Mouse (Mus musculus): ENCODE results near the gene Wdr61. TPM values are rescaled to one million over a fixed set of nuclear protein-coding genes. Genes with fewer than 3 reads are reported as not detected.
"Not testable (repeated sequence)": the region's sequence is repeated elsewhere in the genome, so short reads cannot be mapped to it uniquely, and the experiment has no call there.

Wdr61 gene
- polyA plus RNA-seq, 1 experiment from 2014 or later, result 162 TPM

DNA sequence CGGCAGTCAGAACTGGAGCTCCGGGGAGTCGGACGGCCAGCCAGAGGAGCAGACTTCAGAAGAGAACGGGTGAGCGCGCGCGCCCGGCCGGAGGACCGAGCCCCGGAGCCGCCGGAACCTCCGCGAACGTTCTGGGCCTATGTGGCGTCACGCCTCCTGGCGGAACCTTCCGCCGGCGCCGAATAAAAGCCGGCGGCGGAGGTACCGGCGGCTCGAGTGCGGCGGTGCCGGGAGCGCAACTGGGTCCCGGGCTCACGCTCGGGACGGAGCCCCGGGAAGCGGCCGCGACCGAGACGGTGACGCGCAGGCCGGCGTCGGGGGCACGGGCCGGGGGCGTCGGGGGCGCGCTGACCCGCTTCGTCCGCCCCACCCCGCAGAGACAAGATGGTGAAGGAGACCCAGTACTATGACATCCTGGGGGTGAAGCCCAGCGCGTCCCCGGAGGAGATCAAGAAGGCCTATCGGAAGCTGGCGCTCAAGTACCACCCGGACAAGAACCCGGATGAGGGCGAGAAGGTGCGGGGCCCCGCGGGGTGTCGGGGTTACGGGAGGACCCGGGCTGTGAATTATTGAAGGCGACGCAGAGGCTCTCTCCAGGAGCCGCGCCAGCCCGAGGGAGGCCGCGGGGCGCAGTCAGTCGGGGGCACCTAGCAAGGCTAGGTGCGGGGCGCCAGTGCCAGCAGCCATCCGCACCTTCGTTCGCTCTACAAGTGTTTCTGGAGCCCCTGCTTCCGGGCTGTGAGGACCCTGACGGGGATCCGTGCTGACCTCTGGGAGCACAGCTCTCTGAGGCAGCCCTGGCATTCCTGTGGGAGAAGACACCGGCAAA is 34.8 kb downstream of the Wdr61 start:
- Histone ChIP-seq H3K27ac (ENCODE audit: low read depth) (no peak overlapping the region), H3K9ac (ENCODE audit: low read length) (peak overlapping the region; percentile 67), H3K9me3 (ENCODE audit: control insufficient read depth, low read length) (no peaks in the 10 kb centered on the region), H3K27me3 (replicated peaks; ENCODE audit: control insufficient read depth, insufficient read depth, low read length) (peaks cover 8% of the 10 kb centered on the region), H3K4me3 (ENCODE audit: low read depth, low read length) (peak overlapping the region; percentile 67), H3K36me3 (ENCODE audit: control insufficient read depth, insufficient read depth, low read length) (no peaks in the 10 kb centered on the region), H3K4me1 (replicated peaks; ENCODE audit: control insufficient read depth, insufficient read depth, low read length) (0 out of 2 replicates have a peak, but pooled peaks cover 5% of the 10 kb centered on the region), H3K4me2 (ENCODE audit: low read length) (peak overlapping the region; percentile 95)
- peak; percentile 84 for DNase-seq (ENCODE audit: low spot score)
- ATAC-seq (replicated peaks; ENCODE audit: low FRiP score, low TSS enrichment, low read depth), result peak; percentile 80
- WGBS, result 1% methylated on average over 89 of the region's 92 CpGs

DNA sequence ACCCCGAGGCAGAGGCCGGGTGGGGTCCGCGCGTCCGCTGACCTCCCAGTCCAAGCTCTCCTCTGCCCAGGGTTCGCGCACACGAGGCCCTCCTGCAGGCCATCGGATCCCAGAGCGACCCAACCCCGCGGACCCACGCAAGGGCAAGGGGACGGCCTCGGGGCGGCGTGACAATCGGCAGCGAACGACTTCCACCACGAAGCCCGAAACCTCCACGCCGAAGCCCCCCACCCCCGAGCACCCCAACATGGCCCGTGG is 35.3 kb downstream of the Wdr61 start:
- Histone ChIP-seq H3K9ac (ENCODE audit: low read length) (peak overlapping the region; percentile 67), H3K27ac (ENCODE audit: low read depth) (no peak overlapping the region), H3K9me3 (ENCODE audit: control insufficient read depth, low read length) (no peaks in the 10 kb centered on the region), H3K4me3 (ENCODE audit: low read depth, low read length) (peak overlapping the region; percentile 67), H3K4me1 (replicated peaks; ENCODE audit: control insufficient read depth, insufficient read depth, low read length) (0 out of 2 replicates have a peak, but pooled peaks cover 5% of the 10 kb centered on the region), H3K4me2 (ENCODE audit: low read length) (peak overlapping the region; percentile 95), H3K27me3 (replicated peaks; ENCODE audit: control insufficient read depth, insufficient read depth, low read length) (peaks cover 8% of the 10 kb centered on the region), H3K36me3 (ENCODE audit: control insufficient read depth, insufficient read depth, low read length) (no peaks in the 10 kb centered on the region)
- no peak for DNase-seq (ENCODE audit: low spot score)
- WGBS, result 5% methylated on average over 22 of the region's 27 CpGs
- peak; percentile 67 for ATAC-seq (replicated peaks; ENCODE audit: low FRiP score, low TSS enrichment, low read depth)

DNA sequence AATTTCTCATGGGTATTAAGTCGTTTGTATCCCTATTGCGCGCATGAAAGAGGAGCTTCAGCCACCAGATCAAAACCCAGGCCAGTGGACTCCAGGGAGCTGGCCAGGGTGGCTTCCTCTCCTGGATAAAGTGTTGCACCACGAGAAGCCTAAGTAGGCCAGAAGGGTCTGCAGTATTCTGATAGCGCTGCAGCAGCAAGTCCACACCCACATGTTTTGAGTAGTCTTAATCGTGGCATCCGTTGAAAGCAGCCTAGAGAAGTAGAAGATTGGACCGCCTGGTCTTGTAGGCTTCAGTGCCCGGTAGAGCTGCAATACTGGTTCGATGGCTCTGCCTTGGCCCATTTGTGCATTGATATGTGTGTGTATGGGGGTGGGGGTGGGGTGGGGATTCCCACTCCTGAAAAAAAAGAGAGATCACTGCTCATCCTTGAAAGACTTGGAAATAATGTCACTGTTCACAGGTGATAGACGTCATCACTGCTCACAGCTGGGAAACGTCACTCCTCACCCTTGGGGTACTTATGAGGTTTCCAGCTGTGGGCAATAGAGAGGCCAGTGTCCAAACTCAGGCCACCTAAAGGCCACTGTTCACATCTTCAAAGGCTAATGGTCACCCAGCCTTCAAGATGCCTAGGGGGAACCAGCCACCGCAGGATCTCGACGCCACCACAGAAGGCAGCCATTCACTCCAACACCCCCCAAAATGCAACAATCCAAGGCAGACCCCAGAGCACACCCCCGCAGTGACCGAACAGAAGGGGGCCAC is 35.8 kb downstream of the Wdr61 start, which contains the start of gene Dnaja4:
TSS of gene Dnaja4 (plus strand) at position 556 of the 769 bp plus-strand sequence.
- ATAC-seq (replicated peaks; ENCODE audit: low FRiP score, low TSS enrichment, low read depth), result peak; percentile 56
- Histone ChIP-seq H3K27me3 (replicated peaks; ENCODE audit: control insufficient read depth, insufficient read depth, low read length) (peaks cover 8% of the 10 kb centered on the region), H3K27ac (ENCODE audit: low read depth) (no peak within 1 kb of the TSS), H3K9ac (ENCODE audit: low read length) (peak within 1 kb of the TSS; percentile 67), H3K9me3 (ENCODE audit: control insufficient read depth, low read length) (no peaks in the 10 kb centered on the region), H3K4me2 (ENCODE audit: low read length) (peak within 1 kb of the TSS; percentile 95), H3K36me3 (ENCODE audit: control insufficient read depth, insufficient read depth, low read length) (no peaks in the 10 kb centered on the region), H3K4me3 (ENCODE audit: low read depth, low read length) (peak within 1 kb of the TSS; percentile 67), H3K4me1 (replicated peaks; ENCODE audit: control insufficient read depth, insufficient read depth, low read length) (0 out of 2 replicates have a peak, but pooled peaks cover 5% of the 10 kb centered on the region)
- WGBS, result 63% methylated on average over 17 of the region's 17 CpGs
- DNase-seq (ENCODE audit: low spot score), result no peak

DNA sequence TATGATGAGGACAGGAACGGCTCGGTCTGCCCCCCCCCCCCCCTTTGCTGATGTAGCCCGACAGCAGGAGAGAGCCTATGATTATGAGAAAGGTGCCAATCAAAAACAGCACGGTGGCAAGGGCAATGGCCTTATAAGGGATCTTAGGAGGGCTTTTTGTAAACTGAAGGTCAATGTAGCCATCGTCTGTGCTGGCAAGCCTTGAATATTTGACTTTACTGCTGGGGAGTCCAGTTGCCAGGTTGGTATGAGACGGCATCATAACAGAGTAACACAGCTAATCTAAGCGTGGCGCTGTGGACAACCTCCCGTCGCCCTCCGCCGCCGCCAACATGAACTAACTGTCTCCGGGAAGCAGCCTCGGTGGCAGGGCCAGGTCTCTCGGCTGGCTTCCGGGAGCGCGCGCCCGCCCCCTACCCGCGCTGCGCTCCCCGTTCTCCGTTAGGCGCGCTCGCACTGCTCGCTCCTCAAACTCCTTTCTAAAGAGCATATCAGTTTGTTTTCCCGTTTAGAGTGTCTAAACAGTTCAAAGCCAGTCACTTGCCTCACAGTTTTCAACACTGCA is 43.0 kb downstream of the Wdr61 start:
- H3K27me3 ChIP-seq (replicated peaks; ENCODE audit: control insufficient read depth, insufficient read depth, low read length); H3K9ac ChIP-seq (ENCODE audit: low read length); H3K9me3 ChIP-seq (ENCODE audit: control insufficient read depth, low read length); H3K27ac ChIP-seq (ENCODE audit: low read depth); H3K36me3 ChIP-seq (ENCODE audit: control insufficient read depth, insufficient read depth, low read length); DNase-seq (ENCODE audit: low spot score); ATAC-seq (replicated peaks; ENCODE audit: low FRiP score, low TSS enrichment, low read depth); H3K4me1 ChIP-seq (replicated peaks; ENCODE audit: control insufficient read depth, insufficient read depth, low read length): not testable (repeated sequence)
- 6% methylated on average over 31 of the region's 31 CpGs for WGBS
- Histone ChIP-seq H3K4me3 (ENCODE audit: low read depth, low read length) (peak overlapping the region; percentile 27; the same call in 1 of the 2 replicates), H3K4me2 (ENCODE audit: low read length) (peak overlapping the region; percentile 50)

DNA sequence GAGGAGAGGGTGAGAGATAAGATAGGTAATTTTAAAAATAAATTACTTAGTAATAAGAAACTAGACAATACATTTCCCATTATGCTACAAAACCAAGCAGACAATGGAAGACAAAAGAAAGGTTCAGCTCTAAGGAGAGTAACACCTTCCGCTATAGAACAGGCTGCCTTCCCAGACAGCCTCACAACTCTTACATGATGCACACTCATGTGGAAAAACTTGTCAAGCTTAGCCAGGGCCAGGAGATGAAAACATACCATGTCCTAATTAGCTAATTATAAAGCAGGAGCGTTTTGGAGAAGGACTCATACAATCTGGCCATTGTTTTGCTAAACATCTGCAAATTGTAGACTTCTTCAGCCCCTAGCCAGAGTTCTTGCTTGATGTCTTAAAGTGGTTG is 43.6 kb downstream of the Wdr61 start:
- not testable (repeated sequence) for H3K9me3 ChIP-seq (ENCODE audit: control insufficient read depth, low read length); H3K4me1 ChIP-seq (replicated peaks; ENCODE audit: control insufficient read depth, insufficient read depth, low read length); H3K36me3 ChIP-seq (ENCODE audit: control insufficient read depth, insufficient read depth, low read length); H3K4me2 ChIP-seq (ENCODE audit: low read length); H3K4me3 ChIP-seq (ENCODE audit: low read depth, low read length); H3K9ac ChIP-seq (ENCODE audit: low read length); H3K27me3 ChIP-seq (replicated peaks; ENCODE audit: control insufficient read depth, insufficient read depth, low read length); H3K27ac ChIP-seq (ENCODE audit: low read depth); ATAC-seq (replicated peaks; ENCODE audit: low FRiP score, low TSS enrichment, low read depth); DNase-seq (ENCODE audit: low spot score)
- 78% methylated on average over 2 of the region's 2 CpGs for WGBS

DNA sequence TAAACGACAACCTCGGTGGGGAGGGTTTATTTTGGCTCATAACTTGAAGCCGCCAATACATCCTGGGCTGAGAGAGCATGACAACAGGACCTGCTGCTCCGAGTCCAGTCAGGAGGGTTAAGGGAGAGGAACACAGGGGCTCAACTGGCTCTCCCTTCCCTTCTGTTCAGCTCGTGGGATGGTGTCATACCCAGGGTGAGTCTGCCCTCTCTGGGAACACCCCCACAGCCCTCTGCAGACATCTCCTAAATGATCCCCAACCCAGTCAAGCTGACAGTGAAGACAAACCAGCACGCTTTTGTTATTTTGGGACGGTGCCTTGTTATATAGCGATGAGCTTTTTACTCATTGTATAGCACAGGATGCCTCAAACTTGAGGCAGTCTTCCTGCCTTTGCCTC is 44.9 kb downstream of the Wdr61 start:
- H3K4me3 ChIP-seq (ENCODE audit: low read depth, low read length), result no peak overlapping the region
- H3K4me2 ChIP-seq (ENCODE audit: low read length), result no peak overlapping the region
- no peaks in the 10 kb centered on the region for H3K9me3 ChIP-seq (ENCODE audit: control insufficient read depth, low read length)
- DNase-seq (ENCODE audit: low spot score) (no peak), ATAC-seq (replicated peaks; ENCODE audit: low FRiP score, low TSS enrichment, low read depth) (no peak)
- no peak overlapping the region for H3K27ac ChIP-seq (ENCODE audit: low read depth)
- H3K4me1 ChIP-seq (replicated peaks; ENCODE audit: control insufficient read depth, insufficient read depth, low read length), result no peaks in the 10 kb centered on the region
- WGBS, result 71% methylated on average over 8 of the region's 8 CpGs
- H3K36me3 ChIP-seq (ENCODE audit: control insufficient read depth, insufficient read depth, low read length), result no peaks in the 10 kb centered on the region
- H3K27me3 ChIP-seq (replicated peaks; ENCODE audit: control insufficient read depth, insufficient read depth, low read length), result no peaks in the 10 kb centered on the region
- no peak overlapping the region for H3K9ac ChIP-seq (ENCODE audit: low read length)

DNA sequence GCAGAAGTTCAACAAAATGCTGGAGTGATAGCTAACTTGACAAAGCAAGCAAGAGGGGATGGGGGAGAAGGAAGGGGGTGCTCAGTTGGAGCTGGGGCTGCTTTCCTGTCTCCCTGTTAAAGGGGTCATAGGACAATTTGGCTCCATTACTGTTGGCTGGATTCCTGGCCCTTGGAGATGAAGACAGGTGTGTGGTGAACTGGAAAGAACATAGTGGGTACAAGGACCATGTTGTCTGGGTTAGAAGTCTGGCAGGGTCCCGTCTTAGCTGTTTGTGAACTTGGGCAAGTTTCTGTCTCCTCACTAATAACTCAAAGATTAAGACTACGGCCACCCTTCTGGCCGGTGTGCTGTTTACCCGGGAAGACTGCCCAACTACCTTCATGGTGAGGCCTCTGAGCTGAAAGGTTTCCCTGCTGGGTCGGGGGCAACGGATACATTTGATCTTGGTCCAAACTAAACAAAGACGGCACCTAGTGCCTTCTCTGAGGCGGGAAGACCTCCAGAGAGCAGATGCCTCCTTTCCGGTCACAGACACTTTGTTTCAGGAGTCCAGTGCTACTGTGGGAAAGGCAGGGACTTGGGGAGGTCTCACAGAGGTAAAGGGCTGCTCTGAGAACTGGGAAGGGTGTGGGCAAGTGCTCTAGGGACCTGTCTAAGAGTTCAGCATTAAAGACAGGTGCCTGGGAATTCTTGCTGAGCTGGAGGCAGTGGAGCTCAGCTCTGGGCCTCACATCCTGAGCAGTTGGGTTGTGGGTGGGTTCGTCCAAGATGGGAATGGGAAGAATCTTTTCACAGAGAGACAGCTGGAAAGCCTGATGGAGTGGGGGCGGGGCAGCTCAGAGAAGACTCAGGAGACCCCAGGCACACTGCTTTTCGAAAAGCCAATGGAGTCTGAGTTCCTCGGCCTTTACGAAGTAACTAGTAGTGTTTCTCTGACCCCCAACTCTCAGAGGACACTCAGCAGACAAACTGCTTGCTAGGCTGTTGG is 46.8 kb downstream of the Wdr61 start:
- ATAC-seq (replicated peaks; ENCODE audit: low FRiP score, low TSS enrichment, low read depth) (no peak), DNase-seq (ENCODE audit: low spot score) (no peak)
- Histone ChIP-seq H3K9ac (ENCODE audit: low read length) (no peak overlapping the region), H3K4me3 (ENCODE audit: low read depth, low read length) (no peak overlapping the region), H3K4me1 (replicated peaks; ENCODE audit: control insufficient read depth, insufficient read depth, low read length) (no peaks in the 10 kb centered on the region), H3K36me3 (ENCODE audit: control insufficient read depth, insufficient read depth, low read length) (no peaks in the 10 kb centered on the region), H3K9me3 (ENCODE audit: control insufficient read depth, low read length) (no peaks in the 10 kb centered on the region), H3K4me2 (ENCODE audit: low read length) (no peak overlapping the region), H3K27ac (ENCODE audit: low read depth) (no peak overlapping the region), H3K27me3 (replicated peaks; ENCODE audit: control insufficient read depth, insufficient read depth, low read length) (no peaks in the 10 kb centered on the region)
- 62% methylated on average over 14 of the region's 14 CpGs for WGBS
